Mouse (Mus musculus) liver, adult 2 months (tissue): ENCODE measurements around the gene H2-Aa.

ENCODE experiments used
- CTCF ChIP-seq: fragments of 200-500 bp; IDR thresholded peaks from 2 replicates; pipeline ENCODE4 v1.5.1; 2011; ENCODE audit warnings: low read depth, low read length, control low read depth
- POLR2A ChIP-seq: fragments of 200-500 bp; IDR thresholded peaks from 2 replicates; pipeline ENCODE4 v1.6.1; 2011; ENCODE audit warnings: low read length, control low read depth; ENCODE audit not compliant: insufficient read depth; ENCODE audit errors: extremely low read depth

DNA sequence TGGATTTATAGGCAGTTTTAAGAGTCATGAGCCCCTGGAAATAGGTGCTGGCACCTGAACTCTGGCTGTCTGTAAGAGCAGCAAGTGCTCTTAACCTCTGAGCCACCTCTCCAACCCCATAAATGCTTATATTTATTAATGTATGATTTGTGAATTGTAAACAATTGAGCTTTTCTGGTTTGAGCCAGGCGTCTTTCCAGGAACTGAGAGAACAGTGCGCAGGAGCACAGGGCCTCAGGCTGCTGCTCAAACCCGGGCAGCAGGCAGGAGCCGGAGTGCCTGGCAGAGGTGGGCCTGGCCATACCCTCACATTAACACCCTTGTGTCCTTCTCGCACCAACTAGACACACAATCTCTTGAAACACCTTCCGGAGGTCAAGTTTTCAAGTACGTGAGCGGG, 12.4 kb upstream of the H2-Aa start:
- no peak for TF ChIP-seq CTCF
- no peak for TF ChIP-seq POLR2A
